Mouse (Mus musculus) liver, embryonic 16.5 days (tissue): ENCODE data around the gene Ern1. TPM values are rescaled to one million over a fixed set of nuclear protein-coding genes. Genes with fewer than 3 reads are reported as not detected.
A peak's percentile ranks its signal among the peaks of the same experiment; 100 is the strongest.

Experiments used
- ATAC-seq: fragments of 200-750 bp; cut with Nextera tagmentation; 2 replicates; pipeline ENCODE4 v1.8.0; 2017; ENCODE audit warnings: low read depth, mild to moderate bottlenecking, moderate number of reproducible peaks, moderate library complexity
- H3K27ac ChIP-seq: fragments of 300-500 bp; sonication (generic); 2 replicates; pipeline ENCODE4 v1.5.1; 2014; ENCODE audit warnings: mild to moderate bottlenecking, low read length
- H3K27me3 ChIP-seq: fragments of 300-500 bp; sonication (generic); 2 replicates; pipeline ENCODE4 v1.6.1; 2014; ENCODE audit warnings: low read depth, low read length, mixed read lengths; ENCODE audit not compliant: control insufficient read depth, insufficient read depth
- H3K36me3 ChIP-seq: fragments of 300-500 bp; sonication (generic); 2 replicates; pipeline ENCODE4 v1.6.1; 2014; ENCODE audit warnings: mild to moderate bottlenecking; ENCODE audit not compliant: control insufficient read depth, insufficient read depth
- H3K4me1 ChIP-seq: fragments of 300-500 bp; sonication (generic); 2 replicates; pipeline ENCODE4 v1.6.1; 2014; ENCODE audit warnings: low read depth, low read length, mixed read lengths; ENCODE audit not compliant: control insufficient read depth
- H3K4me2 ChIP-seq: fragments of 300-500 bp; sonication (generic); 2 replicates; pipeline ENCODE4 v1.6.1; 2014; ENCODE audit warnings: low read depth, low read length, mixed read lengths
- H3K4me3 ChIP-seq: fragments of 300-500 bp; sonication (generic); 2 replicates; pipeline ENCODE4 v1.5.1; 2014; ENCODE audit warnings: low read depth, mild to moderate bottlenecking, low read length
- H3K9ac ChIP-seq: fragments of 300-500 bp; sonication (generic); 2 replicates; pipeline ENCODE4 v1.6.1; 2014; ENCODE audit warnings: low read depth, low read length
- H3K9me3 ChIP-seq: fragments of 300-500 bp; sonication (generic); replicated peaks from 2 replicates; pipeline ENCODE4 v1.6.1; 2016; ENCODE audit warnings: low read length; ENCODE audit not compliant: control insufficient read depth
- WGBS: fragments of 180-500 bp; shearing (Covaris S2); extraction: QIAGEN DNeasy Blood & Tissue Kit; methylation state at CpG from one replicate; pipeline ENCODE4 v1.1.7; 2014; ENCODE audit not compliant: insufficient replicate concordance; 5-methylcytosine and 5-hydroxymethylcytosine counted together
- polyA plus RNA-seq: library from polyadenylated mRNA; unstranded; fragments of >200 nt; fragmentation: Nextera tagmentation; extraction: Ambion mirVana; gene quantifications from 2 replicates; pipeline ENCODE4 v1.2.1, GENCODE M21; 2015

Ern1 gene
- polyA plus RNA-seq, 1 experiment from 2014 or later: 5.2 TPM

DNA sequence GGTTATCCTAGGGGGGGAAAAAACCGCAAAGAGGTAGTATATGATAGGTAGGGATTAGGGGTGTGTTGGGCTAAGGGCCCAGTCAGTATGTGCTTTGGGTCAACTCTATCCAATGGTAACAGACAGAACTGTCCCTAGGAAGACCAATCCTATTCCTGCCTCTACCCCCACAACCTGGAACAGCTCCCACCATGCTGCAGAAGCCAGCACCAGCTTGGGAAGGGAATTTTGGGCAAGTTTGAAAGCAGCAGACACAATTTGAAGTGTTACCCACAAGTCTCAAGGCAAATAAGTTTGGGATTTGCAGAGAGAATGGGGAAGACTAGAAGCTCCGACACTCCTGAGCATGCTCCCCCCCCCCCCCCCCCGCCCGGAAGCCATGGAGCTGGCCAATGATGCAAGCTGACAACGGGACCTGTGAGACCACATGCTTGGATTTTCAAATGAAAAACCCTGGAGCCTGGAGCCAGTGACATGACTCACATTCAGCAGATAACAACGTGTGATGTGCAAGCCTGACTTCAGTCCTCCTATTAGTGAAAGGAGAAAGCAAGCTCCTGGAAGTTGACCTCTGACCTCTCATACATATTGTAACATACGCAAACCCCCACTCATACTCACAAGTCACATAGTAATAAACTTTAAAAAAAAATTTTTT is 1.5 kb upstream of the Ern1 start:
- 43% methylated on average over 7 of the region's 7 CpGs for whole genome bisulfite sequencing
- H3K36me3 ChIP-seq: no peaks in the 10 kb centered on the region
- H3K4me1 ChIP-seq: peaks cover 16% of the 10 kb centered on the region
- H3K9ac ChIP-seq: no peak overlapping the region
- H3K27ac ChIP-seq: no peak overlapping the region
- ATAC-seq: no peak
- no peaks in the 10 kb centered on the region for H3K9me3 ChIP-seq
- no peak overlapping the region for H3K4me3 ChIP-seq
- no peak overlapping the region for H3K4me2 ChIP-seq
- no peaks in the 10 kb centered on the region for H3K27me3 ChIP-seq

DNA sequence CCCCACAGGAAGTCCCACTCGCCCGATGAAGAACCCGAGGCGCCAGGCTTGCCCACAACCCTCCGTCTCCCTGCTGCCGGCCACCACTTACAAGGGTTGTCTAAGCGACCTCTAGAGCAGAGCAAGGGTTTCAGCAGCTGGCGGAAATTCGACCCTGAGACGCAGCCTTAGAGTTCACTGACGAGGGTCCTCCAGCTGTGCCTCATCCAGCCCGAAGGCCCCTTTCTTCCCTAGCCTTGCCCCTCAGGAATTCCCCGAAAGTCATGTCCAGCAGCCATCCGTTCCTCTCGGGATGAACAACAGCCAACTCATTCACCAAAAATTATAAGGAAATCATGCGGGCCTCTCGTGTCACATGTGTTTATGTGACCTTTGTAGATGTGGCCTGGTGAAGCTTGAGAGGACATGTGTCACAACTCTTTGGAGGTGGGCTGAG is 492 bp upstream of the Ern1 start:
- 13% methylated on average over 17 of the region's 17 CpGs for WGBS
- H3K27me3 ChIP-seq: no peaks in the 10 kb centered on the region
- peak overlapping the region; percentile 62 for H3K27ac ChIP-seq
- no peaks in the 10 kb centered on the region for H3K36me3 ChIP-seq
- peak; percentile 12; the same call in 1 of the 2 replicates for ATAC-seq
- H3K4me2 ChIP-seq: peak overlapping the region; percentile 84
- peaks cover 14% of the 10 kb centered on the region for H3K4me1 ChIP-seq
- no peaks in the 10 kb centered on the region for H3K9me3 ChIP-seq
- peak overlapping the region; percentile 95 for H3K4me3 ChIP-seq
- peak overlapping the region; percentile 45; the same call in 1 of the 2 replicates for H3K9ac ChIP-seq

- H3K36me3 ChIP-seq: no peaks in the 10 kb centered on the region
- peaks cover 19% of the 10 kb centered on the region for H3K4me1 ChIP-seq
- H3K27ac ChIP-seq: peak overlapping the region; percentile 92
- peak overlapping the region; percentile 95 for H3K4me3 ChIP-seq
- no peaks in the 10 kb centered on the region for H3K9me3 ChIP-seq
- peak; percentile 54 for ATAC-seq
- under 1% methylated on average over 69 of the region's 86 CpGs for WGBS
- no peaks in the 10 kb centered on the region for H3K27me3 ChIP-seq
- peak overlapping the region; percentile 84 for H3K4me2 ChIP-seq
- H3K9ac ChIP-seq: peak overlapping the region; percentile 96
Observed at GRCm38 (mm10) chr11:106486866-106487732, 553 bp downstream of the Ern1 start.

DNA sequence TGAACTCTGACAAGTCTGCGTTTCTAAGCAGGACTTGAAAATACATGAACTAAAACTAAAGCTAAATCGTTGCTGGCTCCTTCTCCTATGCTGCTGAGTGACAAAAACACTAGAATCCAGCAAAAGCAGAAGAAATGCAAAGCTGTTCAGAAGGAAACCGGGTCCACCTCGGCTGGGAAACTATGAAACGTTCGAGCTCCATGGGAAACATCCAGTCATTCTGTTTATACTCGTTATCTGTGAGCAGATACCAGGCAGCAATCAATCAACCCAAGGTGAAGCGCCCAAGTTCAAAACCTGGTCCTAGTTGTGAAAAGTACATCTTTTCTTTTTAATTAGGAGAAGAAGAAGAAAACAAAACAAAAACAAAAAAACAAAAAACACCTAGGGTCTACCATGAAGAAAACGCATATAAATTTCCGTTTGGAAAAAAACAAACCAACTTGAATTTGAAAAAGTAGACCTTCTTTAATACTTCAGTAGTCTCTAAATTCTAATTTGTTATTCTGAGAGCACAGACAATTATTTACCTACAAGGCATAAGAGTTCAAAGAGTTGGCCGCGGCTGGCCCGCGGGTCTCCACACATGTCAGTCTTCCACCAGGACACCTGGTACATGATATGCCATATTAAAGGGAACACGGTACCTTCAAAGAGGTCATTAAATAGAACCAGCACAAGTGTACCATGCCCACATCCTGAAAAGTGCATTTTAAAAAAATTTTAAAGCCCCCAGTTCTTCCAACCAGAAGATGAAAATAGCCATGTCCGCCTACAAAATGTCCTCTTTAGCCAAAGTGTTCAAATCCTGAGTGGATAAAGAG is 1.4 kb downstream of the Ern1 start:
- Histone ChIP-seq H3K27me3 (no peaks in the 10 kb centered on the region), H3K4me1 (peaks cover 21% of the 10 kb centered on the region), H3K9ac (peak overlapping the region; percentile 96), H3K4me2 (peak overlapping the region; percentile 84), H3K9me3 (no peaks in the 10 kb centered on the region), H3K36me3 (no peaks in the 10 kb centered on the region), H3K4me3 (peak overlapping the region; percentile 95), H3K27ac (peak overlapping the region; percentile 92)
- 0 out of 2 replicates have a peak, but pooled peaks have one; percentile 15 for ATAC-seq
- 8% methylated on average over 16 of the region's 16 CpGs for WGBS

DNA sequence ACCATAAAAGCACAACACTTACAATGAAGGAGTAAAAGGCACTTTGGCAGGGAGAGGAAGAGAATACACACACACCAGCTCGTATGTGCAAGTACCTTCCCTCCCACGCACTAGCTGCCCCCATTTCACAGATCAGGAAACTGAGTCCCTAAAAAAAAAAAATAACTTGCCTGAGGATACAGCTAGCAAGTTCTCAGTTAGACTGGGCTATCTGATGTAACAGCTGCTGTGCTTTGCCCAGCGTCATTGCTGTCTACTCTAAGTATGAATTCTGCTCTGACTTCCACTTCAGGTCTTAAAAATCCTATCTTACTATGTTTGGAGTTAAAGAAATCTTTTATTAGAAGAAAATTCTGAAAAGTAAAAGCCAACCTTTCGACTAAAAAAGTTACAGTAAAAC is 2.0 kb downstream of the Ern1 start:
- H3K27me3 ChIP-seq: no peaks in the 10 kb centered on the region
- 27% methylated on average over 4 of the region's 4 CpGs for WGBS
- peak overlapping the region; percentile 67 for H3K27ac ChIP-seq
- no peaks in the 10 kb centered on the region for H3K9me3 ChIP-seq
- no peak for ATAC-seq
- H3K4me2 ChIP-seq: peak overlapping the region; percentile 84; the same call in 1 of the 2 replicates
- no peaks in the 10 kb centered on the region for H3K36me3 ChIP-seq
- peak overlapping the region; percentile 95 for H3K4me3 ChIP-seq
- H3K4me1 ChIP-seq: peaks cover 21% of the 10 kb centered on the region
- H3K9ac ChIP-seq: no peak overlapping the region

DNA sequence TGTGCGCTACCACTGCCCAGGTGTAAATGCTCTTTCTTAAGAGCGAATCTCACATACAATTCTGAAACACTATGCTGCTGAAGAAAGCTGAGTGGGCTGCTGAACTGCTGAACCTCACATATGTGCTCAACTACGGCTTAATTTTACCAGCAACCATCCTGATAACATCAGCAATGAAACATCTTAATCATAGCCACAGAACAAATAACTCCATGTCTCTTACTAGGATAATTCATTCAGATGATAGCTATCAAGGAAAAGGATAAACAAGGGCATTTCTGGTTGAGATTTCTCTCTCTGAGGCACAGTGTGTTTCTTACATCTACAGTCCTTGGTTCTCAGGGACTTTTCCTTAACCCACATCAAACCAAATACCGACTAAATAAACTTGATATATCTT is 2.8 kb downstream of the Ern1 start:
- Histone ChIP-seq H3K4me3 (no peak overlapping the region), H3K4me2 (no peak overlapping the region), H3K9ac (no peak overlapping the region), H3K27ac (no peak overlapping the region), H3K27me3 (no peaks in the 10 kb centered on the region), H3K4me1 (peaks cover 26% of the 10 kb centered on the region), H3K9me3 (no peaks in the 10 kb centered on the region), H3K36me3 (no peaks in the 10 kb centered on the region)
- WGBS: 79% methylated on average over 4 of the region's 4 CpGs
- no peak for ATAC-seq

- no peak for ATAC-seq
- no peak overlapping the region for H3K4me3 ChIP-seq
- H3K27me3 ChIP-seq: no peaks in the 10 kb centered on the region
- no peaks in the 10 kb centered on the region for H3K9me3 ChIP-seq
- peaks cover 30% of the 10 kb centered on the region for H3K4me1 ChIP-seq
- WGBS: 51% methylated on average over 8 of the region's 8 CpGs
- H3K36me3 ChIP-seq: no peaks in the 10 kb centered on the region
- no peak overlapping the region for H3K27ac ChIP-seq
- H3K4me2 ChIP-seq: no peak overlapping the region
- H3K9ac ChIP-seq: no peak overlapping the region
Observed at GRCm38 (mm10) chr11:106482867-106483266, 4.8 kb downstream of the Ern1 start.

- no peak overlapping the region for H3K9ac ChIP-seq
- WGBS: 21% methylated on average over 4 of the region's 4 CpGs
Observed at GRCm38 (mm10) chr11:106481651-106482050, 6.0 kb downstream of the Ern1 start.

More at GRCm38 (mm10) chr11:106481651-106482050, 6.0 kb downstream of the Ern1 start:
- peaks cover 31% of the 10 kb centered on the region for H3K4me1 ChIP-seq
- H3K4me2 ChIP-seq: no peak overlapping the region
- no peaks in the 10 kb centered on the region for H3K27me3 ChIP-seq
- no peak for ATAC-seq
- H3K27ac ChIP-seq: no peak overlapping the region
- H3K9me3 ChIP-seq: no peaks in the 10 kb centered on the region
- no peak overlapping the region for H3K4me3 ChIP-seq
- no peaks in the 10 kb centered on the region for H3K36me3 ChIP-seq
